Mouse (Mus musculus): Measurements from ENCODE around the gene Ttc39a. TPM values are rescaled to one million over a fixed set of nuclear protein-coding genes. Genes with fewer than 3 reads are reported as not detected.

The Ttc39a gene
- polyA plus RNA-seq, 1 experiment: 0.70 TPM

GRCm38 (mm10) chr4:109419563-109419962 is 13.1 kb downstream of the Ttc39a start:
- no peak overlapping the region for H3K4me2 ChIP-seq (ENCODE audit: low read depth)
- no peak overlapping the region for H3ac ChIP-seq (ENCODE audit: control insufficient read depth, insufficient read length)
- H3K79me2 ChIP-seq (ENCODE audit: control insufficient read depth, insufficient read depth): no peaks in the 10 kb centered on the region
- no peaks in the 10 kb centered on the region for H3K36me3 ChIP-seq (ENCODE audit: control insufficient read depth, insufficient read depth)
- TF ChIP-seq POLR2A (IDR thresholded peaks at IDR 0.05; ENCODE audit: insufficient read length, low read depth) (no peak), MAX (IDR thresholded peaks at IDR 0.05; ENCODE audit: low read depth) (no peak), MYOG (IDR thresholded peaks at IDR 0.05; ENCODE audit: control insufficient read depth in 1 of 3, insufficient read depth in 1 of 3, insufficient read length in 2 of 3, low read depth in 2 of 3) (no peak), REST (IDR thresholded peaks at IDR 0.05; ENCODE audit: insufficient read depth, insufficient read length) (no peak), TCF3 (IDR thresholded peaks at IDR 0.05; ENCODE audit: insufficient read length, low read depth) (no peak), USF1 (IDR thresholded peaks at IDR 0.05; ENCODE audit: low read depth) (no peak), MYOD1 (IDR thresholded peaks at IDR 0.05; ENCODE audit: control insufficient read depth in 1 of 3, insufficient read length in 2 of 3, low read depth in 2 of 3) (no peak), POLR2AphosphoS2 (IDR thresholded peaks at IDR 0.05; ENCODE audit: insufficient read length, low read depth) (no peak), CEBPB (IDR thresholded peaks at IDR 0.05; ENCODE audit: insufficient read depth, poor library complexity, severe bottlenecking) (no peak), TCF12 (IDR thresholded peaks at IDR 0.05; ENCODE audit: insufficient read depth, poor library complexity, severe bottlenecking) (no peak), E2F4 (IDR thresholded peaks at IDR 0.05; ENCODE audit: insufficient read depth) (no peak), SRF (IDR thresholded peaks at IDR 0.05; ENCODE audit: control insufficient read depth, insufficient read length, low read depth) (no peak)
- no peak overlapping the region for H3K4me3 ChIP-seq
- H3K27me3 ChIP-seq (ENCODE audit: control insufficient read depth, insufficient read depth, insufficient read length): no peaks in the 10 kb centered on the region

DNA sequence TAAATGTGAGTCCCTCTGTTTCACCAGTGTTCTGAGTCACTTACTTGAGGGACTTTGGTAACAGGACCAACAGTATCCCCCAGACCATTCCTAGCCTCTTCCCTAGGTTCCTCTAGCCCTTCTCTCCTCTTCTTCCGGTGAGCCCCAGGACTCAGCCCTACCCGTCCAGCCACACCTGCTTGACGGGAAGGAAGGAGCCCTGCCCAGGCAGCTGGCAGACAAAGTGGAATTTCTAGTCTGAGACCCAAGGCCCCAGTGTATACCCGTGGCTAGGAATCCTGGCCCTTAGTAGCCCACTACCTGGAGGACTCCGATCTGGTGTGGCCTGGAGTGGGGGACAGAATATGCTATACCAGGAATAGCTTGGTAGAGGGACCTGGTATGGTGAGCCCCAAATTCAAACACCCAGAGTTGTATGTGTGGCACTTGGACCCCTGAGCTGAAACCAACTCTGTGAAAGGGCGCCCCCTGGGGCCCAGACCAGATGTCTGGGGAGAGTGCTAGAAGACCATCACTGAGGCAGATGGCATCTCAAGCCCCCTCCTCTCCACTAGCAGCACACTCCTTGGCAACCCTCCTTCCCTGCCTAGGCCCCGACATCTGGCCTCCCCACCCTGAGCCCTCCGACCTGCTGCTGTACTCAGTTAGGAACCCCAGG is 13.8 kb downstream of the Ttc39a start:
- TF ChIP-seq E2F4 (IDR thresholded peaks at IDR 0.05; ENCODE audit: insufficient read depth): no peak
- no peak for TF ChIP-seq REST (IDR thresholded peaks at IDR 0.05; ENCODE audit: insufficient read depth, insufficient read length)
- no peak for TF ChIP-seq MYOG (IDR thresholded peaks at IDR 0.05; ENCODE audit: control insufficient read depth in 1 of 3, insufficient read depth in 1 of 3, insufficient read length in 2 of 3, low read depth in 2 of 3)
- TF ChIP-seq POLR2A (IDR thresholded peaks at IDR 0.05; ENCODE audit: insufficient read length, low read depth): no peak
- TF ChIP-seq MYOD1 (IDR thresholded peaks at IDR 0.05; ENCODE audit: control insufficient read depth in 1 of 3, insufficient read length in 2 of 3, low read depth in 2 of 3): no peak
- TF ChIP-seq TCF3 (IDR thresholded peaks at IDR 0.05; ENCODE audit: insufficient read length, low read depth): no peak
- TF ChIP-seq MAX (IDR thresholded peaks at IDR 0.05; ENCODE audit: low read depth): no peak
- TF ChIP-seq TCF12 (IDR thresholded peaks at IDR 0.05; ENCODE audit: insufficient read depth, poor library complexity, severe bottlenecking): no peak
- TF ChIP-seq USF1 (IDR thresholded peaks at IDR 0.05; ENCODE audit: low read depth): no peak
- no peak for TF ChIP-seq POLR2AphosphoS2 (IDR thresholded peaks at IDR 0.05; ENCODE audit: insufficient read length, low read depth)
- TF ChIP-seq CEBPB (IDR thresholded peaks at IDR 0.05; ENCODE audit: insufficient read depth, poor library complexity, severe bottlenecking): no peak
- TF ChIP-seq SRF (IDR thresholded peaks at IDR 0.05; ENCODE audit: control insufficient read depth, insufficient read length, low read depth): no peak
- H3K79me2 ChIP-seq (ENCODE audit: control insufficient read depth, insufficient read depth): no peaks in the 10 kb centered on the region
- H3K4me3 ChIP-seq: no peak overlapping the region
- H3K36me3 ChIP-seq (ENCODE audit: control insufficient read depth, insufficient read depth): no peaks in the 10 kb centered on the region
- no peak overlapping the region for H3K4me2 ChIP-seq (ENCODE audit: low read depth)
- H3ac ChIP-seq (ENCODE audit: control insufficient read depth, insufficient read length): no peak overlapping the region
- H3K27me3 ChIP-seq (ENCODE audit: control insufficient read depth, insufficient read depth, insufficient read length): no peaks in the 10 kb centered on the region

GRCm38 (mm10) chr4:109421608-109422007 is 15.2 kb downstream of the Ttc39a start:
- Histone ChIP-seq H3K79me2 (ENCODE audit: control insufficient read depth, insufficient read depth) (no peaks in the 10 kb centered on the region), H3K36me3 (ENCODE audit: control insufficient read depth, insufficient read depth) (no peaks in the 10 kb centered on the region), H3K27me3 (ENCODE audit: control insufficient read depth, insufficient read depth, insufficient read length) (no peaks in the 10 kb centered on the region), H3K4me2 (ENCODE audit: low read depth) (no peak overlapping the region), H3K4me3 (no peak overlapping the region), H3ac (ENCODE audit: control insufficient read depth, insufficient read length) (no peak overlapping the region)
- TF ChIP-seq CEBPB (IDR thresholded peaks at IDR 0.05; ENCODE audit: insufficient read depth, poor library complexity, severe bottlenecking): no peak
- no peak for TF ChIP-seq SRF (IDR thresholded peaks at IDR 0.05; ENCODE audit: control insufficient read depth, insufficient read length, low read depth)
- TF ChIP-seq MAX (IDR thresholded peaks at IDR 0.05; ENCODE audit: low read depth): no peak
- TF ChIP-seq POLR2AphosphoS2 (IDR thresholded peaks at IDR 0.05; ENCODE audit: insufficient read length, low read depth): no peak
- TF ChIP-seq REST (IDR thresholded peaks at IDR 0.05; ENCODE audit: insufficient read depth, insufficient read length): no peak
- TF ChIP-seq TCF3 (IDR thresholded peaks at IDR 0.05; ENCODE audit: insufficient read length, low read depth): no peak
- no peak for TF ChIP-seq MYOD1 (IDR thresholded peaks at IDR 0.05; ENCODE audit: control insufficient read depth in 1 of 3, insufficient read length in 2 of 3, low read depth in 2 of 3)
- TF ChIP-seq E2F4 (IDR thresholded peaks at IDR 0.05; ENCODE audit: insufficient read depth): no peak
- TF ChIP-seq POLR2A (IDR thresholded peaks at IDR 0.05; ENCODE audit: insufficient read length, low read depth): no peak
- no peak for TF ChIP-seq MYOG (IDR thresholded peaks at IDR 0.05; ENCODE audit: control insufficient read depth in 1 of 3, insufficient read depth in 1 of 3, insufficient read length in 2 of 3, low read depth in 2 of 3)
- TF ChIP-seq TCF12 (IDR thresholded peaks at IDR 0.05; ENCODE audit: insufficient read depth, poor library complexity, severe bottlenecking): no peak
- no peak for TF ChIP-seq USF1 (IDR thresholded peaks at IDR 0.05; ENCODE audit: low read depth)

DNA sequence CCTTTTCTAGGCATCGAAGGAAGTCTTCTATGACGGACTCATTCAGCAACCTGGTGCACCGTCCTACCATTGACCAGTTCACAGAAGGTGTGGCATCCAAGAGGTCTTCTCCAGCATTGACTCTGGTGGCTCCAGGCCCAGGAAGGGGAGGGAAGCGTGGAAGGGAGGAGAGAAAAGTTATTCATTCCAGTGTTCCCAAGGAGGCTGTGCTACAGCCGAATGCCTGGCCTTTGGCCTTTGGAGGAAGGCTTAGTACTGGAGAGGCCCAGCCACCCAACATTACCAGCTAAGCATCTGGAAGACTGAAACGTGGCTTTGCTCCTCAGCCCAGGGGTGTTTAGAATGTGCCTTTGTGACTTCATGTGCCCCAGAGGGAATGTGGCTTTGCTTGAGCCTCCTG is 16.0 kb downstream of the Ttc39a start:
- Histone ChIP-seq H3K27me3 (ENCODE audit: control insufficient read depth, insufficient read depth, insufficient read length) (no peaks in the 10 kb centered on the region), H3K36me3 (ENCODE audit: control insufficient read depth, insufficient read depth) (no peaks in the 10 kb centered on the region), H3K79me2 (ENCODE audit: control insufficient read depth, insufficient read depth) (no peaks in the 10 kb centered on the region), H3K4me2 (ENCODE audit: low read depth) (no peak overlapping the region), H3ac (ENCODE audit: control insufficient read depth, insufficient read length) (no peak overlapping the region), H3K4me3 (no peak overlapping the region)
- TF ChIP-seq CEBPB (IDR thresholded peaks at IDR 0.05; ENCODE audit: insufficient read depth, poor library complexity, severe bottlenecking) (no peak), REST (IDR thresholded peaks at IDR 0.05; ENCODE audit: insufficient read depth, insufficient read length) (no peak), POLR2AphosphoS2 (IDR thresholded peaks at IDR 0.05; ENCODE audit: insufficient read length, low read depth) (no peak), MYOG (IDR thresholded peaks at IDR 0.05; ENCODE audit: control insufficient read depth in 1 of 3, insufficient read depth in 1 of 3, insufficient read length in 2 of 3, low read depth in 2 of 3) (no peak), MAX (IDR thresholded peaks at IDR 0.05; ENCODE audit: low read depth) (no peak), SRF (IDR thresholded peaks at IDR 0.05; ENCODE audit: control insufficient read depth, insufficient read length, low read depth) (no peak), MYOD1 (IDR thresholded peaks at IDR 0.05; ENCODE audit: control insufficient read depth in 1 of 3, insufficient read length in 2 of 3, low read depth in 2 of 3) (no peak), TCF12 (IDR thresholded peaks at IDR 0.05; ENCODE audit: insufficient read depth, poor library complexity, severe bottlenecking) (no peak), E2F4 (IDR thresholded peaks at IDR 0.05; ENCODE audit: insufficient read depth) (no peak), USF1 (IDR thresholded peaks at IDR 0.05; ENCODE audit: low read depth) (no peak), TCF3 (IDR thresholded peaks at IDR 0.05; ENCODE audit: insufficient read length, low read depth) (no peak), POLR2A (IDR thresholded peaks at IDR 0.05; ENCODE audit: insufficient read length, low read depth) (no peak)
